8 mouse cellular contexts compared by ENCODE assay signal in the genomic region with DNA sequence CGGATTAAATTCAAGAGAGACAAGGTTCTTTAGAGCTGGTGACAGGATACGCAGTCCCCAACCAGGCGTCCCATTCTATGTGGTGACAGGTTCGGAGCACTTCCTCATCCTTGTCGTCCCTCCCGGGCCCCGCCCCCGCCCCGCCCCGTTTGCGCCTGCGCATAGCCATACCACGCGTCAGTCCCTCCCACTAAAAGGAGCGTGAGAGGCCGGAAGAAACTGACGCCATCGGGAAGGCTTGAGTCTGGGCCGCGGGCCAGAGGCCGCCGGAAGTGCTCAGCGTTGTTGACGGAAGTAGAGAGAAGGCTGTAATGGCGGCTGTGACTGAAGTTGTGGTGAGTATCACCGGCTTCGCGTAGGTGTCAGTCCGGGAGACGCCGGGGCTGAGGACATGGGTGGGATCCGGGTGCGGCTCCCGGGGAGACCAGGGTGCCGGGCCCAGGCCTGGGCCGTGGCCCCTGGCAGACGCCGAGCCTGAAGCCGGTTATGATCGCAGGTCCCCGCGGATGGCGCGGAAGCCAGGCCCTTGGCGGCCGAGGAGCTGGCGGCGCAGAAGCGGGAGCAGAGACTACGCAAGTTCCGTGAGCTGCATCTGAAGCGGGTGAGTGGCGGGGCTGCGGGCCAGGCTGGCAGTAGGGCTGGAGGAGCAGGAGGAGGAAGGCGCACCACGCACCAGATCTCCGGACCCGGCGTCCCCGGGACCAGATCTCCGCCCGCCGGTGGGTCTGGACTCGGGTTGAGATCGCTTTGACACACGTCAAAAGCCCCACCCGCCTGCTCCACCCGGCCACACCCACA. TPM values are rescaled to one million over a fixed set of nuclear protein-coding genes. Genes with fewer than 3 reads are reported as not detected.
DNase-seq lines count a peak whose midpoint lies in the region; ATAC-seq lines count a peak whose summit lies in the region.

A gene (plus strand): TSS at position 215 of the 798 bp plus-strand sequence.

- ATAC-seq in erythroid progenitor cell, adult 5-6 weeks (replicated peaks; ENCODE audit: low FRiP score, poor library complexity, severe bottlenecking) = peak; percentile 89
- peak; percentile 92 for ATAC-seq in heart, embryonic 13.5 days (ENCODE audit: extremely low read depth, insufficient number of reproducible peaks, low FRiP score, low TSS enrichment)
- peak; percentile 94 for ATAC-seq in liver, embryonic 12.5 days
- ATAC-seq in stomach, embryonic 15.5 days (ENCODE audit: insufficient read depth, low FRiP score, low read depth) = peak; percentile 95

- H3K4me3 ChIP-seq in heart, embryonic 13.5 days = peak within 1 kb of the TSS; percentile 90
- H3K4me3 ChIP-seq in liver, embryonic 12.5 days = peak within 1 kb of the TSS; percentile 99
- H3K4me3 ChIP-seq in stomach, embryonic 15.5 days (replicated peaks) = peak within 1 kb of the TSS; percentile 87

- no peaks in the 10 kb centered on the region for H3K9me3 ChIP-seq in heart, embryonic 13.5 days
- no peaks in the 10 kb centered on the region for H3K9me3 ChIP-seq in liver, embryonic 12.5 days (replicated peaks)
- no peaks in the 10 kb centered on the region for H3K9me3 ChIP-seq in stomach, embryonic 15.5 days

- peaks cover 67% of the 10 kb centered on the region for H3K36me3 ChIP-seq in heart, embryonic 13.5 days
- peaks cover 78% of the 10 kb centered on the region for H3K36me3 ChIP-seq in liver, embryonic 12.5 days
- peaks cover 43% of the 10 kb centered on the region for H3K36me3 ChIP-seq in stomach, embryonic 15.5 days

- under 1% methylated on average over 68 of the region's 68 CpGs for WGBS in heart, embryonic 13.5 days
- under 1% methylated on average over 68 of the region's 68 CpGs for WGBS in liver, embryonic 12.5 days (ENCODE audit: insufficient replicate concordance)
- WGBS in stomach, embryonic 15.5 days = under 1% methylated on average over 68 of the region's 68 CpGs

- peak within 1 kb of the TSS; percentile 87 for H3K4me2 ChIP-seq in heart, embryonic 13.5 days
- H3K4me2 ChIP-seq in liver, embryonic 12.5 days = peak within 1 kb of the TSS; percentile 72
- H3K4me2 ChIP-seq in stomach, embryonic 15.5 days = peak within 1 kb of the TSS; percentile 93

- no peaks in the 10 kb centered on the region for H3K27me3 ChIP-seq in heart, embryonic 13.5 days (replicated peaks)
- H3K27me3 ChIP-seq in liver, embryonic 12.5 days (replicated peaks) = no peaks in the 10 kb centered on the region
- no peaks in the 10 kb centered on the region for H3K27me3 ChIP-seq in stomach, embryonic 15.5 days (replicated peaks)

- peaks cover 32% of the 10 kb centered on the region for H3K4me1 ChIP-seq in heart, embryonic 13.5 days
- peaks cover 53% of the 10 kb centered on the region for H3K4me1 ChIP-seq in liver, embryonic 12.5 days
- peaks cover 6% of the 10 kb centered on the region for H3K4me1 ChIP-seq in stomach, embryonic 15.5 days

- peak; percentile 99 for DNase-seq in CD4-positive helper T cell, adult 2 months (ENCODE audit: low read depth, low spot score)
- DNase-seq in brain, embryonic 18.5 days (ENCODE audit: low read depth, low spot score) = peak; percentile 94
- peak; percentile 98 for DNase-seq in kidney, postnatal 10 days
- DNase-seq in natural killer cell, adult 2 months (ENCODE audit: low spot score in 2 of 2) = peak; percentile 88 to 92

- peak within 1 kb of the TSS; percentile 89 for H3K9ac ChIP-seq in heart, embryonic 13.5 days
- peak within 1 kb of the TSS; percentile 91 for H3K9ac ChIP-seq in liver, embryonic 12.5 days
- peak within 1 kb of the TSS; percentile 64 for H3K9ac ChIP-seq in stomach, embryonic 15.5 days

- peak within 1 kb of the TSS; percentile 85 for H3K27ac ChIP-seq in heart, embryonic 13.5 days (replicated peaks)
- peak within 1 kb of the TSS; percentile 98 for H3K27ac ChIP-seq in liver, embryonic 12.5 days
- H3K27ac ChIP-seq in stomach, embryonic 15.5 days = peak within 1 kb of the TSS; percentile 75

RNA-seq across cellular contexts. Expression of the gene that starts here (rescaled TPM):
- 66.7 and 95.9 TPM in 2 replicates for total RNA-seq in erythroid progenitor cell, adult 5-6 weeks (2015; ENCODE audit: low replicate concordance)
- total RNA-seq in erythroid progenitor cell, adult 5-6 weeks (2017; ENCODE audit: low replicate concordance) = 180 and 263 TPM in 2 replicates
- 53.0 and 55.6 TPM in 2 replicates for polyA plus RNA-seq in heart, embryonic 13.5 days (2015; fragmentation: Nextera tagmentation; extraction: Ambion mirVana)
- polyA plus RNA-seq in liver, embryonic 12.5 days (2016; fragmentation: Nextera tagmentation; extraction: Ambion mirVana) = 70.8 and 72.8 TPM in 2 replicates
- 65.2 and 70.2 TPM in 2 replicates for polyA plus RNA-seq in stomach, embryonic 15.5 days (2015; fragmentation: Nextera tagmentation; extraction: Ambion mirVana)

Comparison
In these comparisons a context has a peak if more than half of its experiments do, and no peak if none do; other contexts are left out.
1. Peak in every context shown above with its lines: DNase-seq, ATAC-seq, H3K4me3 ChIP-seq and H3K27ac ChIP-seq.